In the genomic region with DNA sequence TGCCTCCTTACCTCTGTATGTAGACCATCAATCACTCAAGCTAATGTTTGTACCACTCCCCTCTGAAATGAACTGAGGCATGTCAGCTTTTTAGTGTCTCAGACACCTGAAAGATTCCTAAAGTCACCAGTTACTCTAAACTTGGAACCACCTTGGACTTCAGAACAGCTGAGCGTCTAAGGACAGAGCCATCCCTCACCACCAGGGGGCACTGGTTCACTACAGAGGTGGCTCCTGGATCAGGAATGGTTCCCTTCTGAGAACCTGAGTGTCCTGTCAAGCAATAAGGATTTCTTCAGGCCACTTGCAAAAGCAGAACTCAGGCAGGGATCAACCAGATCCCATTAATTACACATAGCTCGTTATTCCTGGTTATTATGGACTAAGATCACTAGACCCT, we compare ENCODE assay signal across 9 mouse cellular contexts. TPM values are rescaled to one million over a fixed set of nuclear protein-coding genes. Genes with fewer than 3 reads are reported as not detected.
DNase-seq lines count a peak whose midpoint lies in the region; ATAC-seq and TF ChIP-seq lines count a peak whose summit lies in the region.
"Had no signal": no experiment of that assay in that cellular context is flagged by ENCODE, and none has a peak within 500 bp of the region (broad histone marks: within the 10 kb centered on the region; RNA-seq: fewer than 3 reads in every experiment).

No protein-coding gene starts in this region.

- peaks cover 3% of the 10 kb centered on the region; the same call in 1 of the 2 replicates for H3K27me3 ChIP-seq in midbrain, embryonic 10.5 days (ENCODE audit: low read depth, poor library complexity, severe bottlenecking)
- no peaks in the 10 kb centered on the region for H3K27me3 ChIP-seq in midbrain, embryonic 13.5 days
- H3K27me3 ChIP-seq in intestine, embryonic 16.5 days (replicated peaks; ENCODE audit: control insufficient read depth, insufficient read depth, low read length), result no peaks in the 10 kb centered on the region
- H3K27me3 ChIP-seq in limb, embryonic 10.5 days (ENCODE audit: low read depth, poor library complexity, severe bottlenecking), result no peaks in the 10 kb centered on the region
- no peaks in the 10 kb centered on the region for H3K27me3 ChIP-seq in neural tube, embryonic 11.5 days (ENCODE audit: control insufficient read depth, insufficient read depth, low read length)
- H3K27me3 ChIP-seq in stomach, postnatal 0 days (ENCODE audit: control insufficient read depth, insufficient read depth, low read length), result no peaks in the 10 kb centered on the region
- H3K27me3 ChIP-seq: embryonic facial prominence, embryonic 15.5 days had no signal

- DNase-seq in midbrain, embryonic 10.5 days (ENCODE audit: low spot score), result peak; percentile 75
- peak; percentile 29 for DNase-seq in cerebellum, adult 11-12 months
- peak; percentile 82 for DNase-seq in forelimb bud, embryonic 11.5 days (ENCODE audit: low read depth, low spot score)
- DNase-seq in limb, embryonic 10.5 days (ENCODE audit: low spot score), result peak; percentile 87
- DNase-seq in neural tube, embryonic 11.5 days (ENCODE audit: low spot score), result peak; percentile 81
- DNase-seq in stomach, postnatal 0 days (ENCODE audit: low spot score), result peak; percentile 86

- no peak overlapping the region for H3K27ac ChIP-seq in midbrain, embryonic 10.5 days (replicated peaks)
- H3K27ac ChIP-seq in midbrain, embryonic 13.5 days, result no peak overlapping the region
- no peak overlapping the region for H3K27ac ChIP-seq in intestine, embryonic 16.5 days (ENCODE audit: low read length)
- H3K27ac ChIP-seq in limb, embryonic 10.5 days, result no peak overlapping the region
- no peak overlapping the region for H3K27ac ChIP-seq in neural tube, embryonic 11.5 days (ENCODE audit: low read depth, low read length)
- no peak overlapping the region for H3K27ac ChIP-seq in stomach, postnatal 0 days (replicated peaks)
- H3K27ac ChIP-seq: embryonic facial prominence, embryonic 15.5 days had no signal

- H3K36me3 ChIP-seq in midbrain, embryonic 10.5 days, result no peaks in the 10 kb centered on the region
- no peaks in the 10 kb centered on the region for H3K36me3 ChIP-seq in midbrain, embryonic 13.5 days
- H3K36me3 ChIP-seq in intestine, embryonic 16.5 days (ENCODE audit: control insufficient read depth, insufficient read depth, low read length), result no peaks in the 10 kb centered on the region
- no peaks in the 10 kb centered on the region for H3K36me3 ChIP-seq in limb, embryonic 10.5 days
- H3K36me3 ChIP-seq in neural tube, embryonic 11.5 days (ENCODE audit: control insufficient read depth, insufficient read depth, low read length), result no peaks in the 10 kb centered on the region
- H3K36me3 ChIP-seq in stomach, postnatal 0 days (ENCODE audit: control insufficient read depth, insufficient read depth, low read length), result no peaks in the 10 kb centered on the region
- H3K36me3 ChIP-seq: embryonic facial prominence, embryonic 15.5 days had no signal

- peaks cover 3% of the 10 kb centered on the region; the same call in 1 of the 2 replicates for H3K4me1 ChIP-seq in midbrain, embryonic 10.5 days
- 0 out of 2 replicates have a peak, but pooled peaks cover 5% of the 10 kb centered on the region for H3K4me1 ChIP-seq in midbrain, embryonic 13.5 days (replicated peaks)
- H3K4me1 ChIP-seq in intestine, embryonic 16.5 days (ENCODE audit: control insufficient read depth, insufficient read depth, low read length), result 0 out of 2 replicates have a peak, but pooled peaks cover 2% of the 10 kb centered on the region
- H3K4me1 ChIP-seq in limb, embryonic 10.5 days, result peaks cover 4% of the 10 kb centered on the region; the same call in 1 of the 2 replicates
- no peaks in the 10 kb centered on the region for H3K4me1 ChIP-seq in neural tube, embryonic 11.5 days (ENCODE audit: control insufficient read depth, insufficient read depth, low read length)
- no peaks in the 10 kb centered on the region for H3K4me1 ChIP-seq in stomach, postnatal 0 days (replicated peaks; ENCODE audit: control insufficient read depth, insufficient read depth)
- H3K4me1 ChIP-seq: embryonic facial prominence, embryonic 15.5 days had no signal

- 12% methylated on average over 2 of the region's 2 CpGs for WGBS in midbrain, embryonic 10.5 days
- 8% methylated on average over 2 of the region's 2 CpGs for WGBS in midbrain, embryonic 13.5 days
- WGBS in intestine, embryonic 16.5 days, result 2% methylated on average over 2 of the region's 2 CpGs
- WGBS in limb, embryonic 10.5 days, result 9% methylated on average over 2 of the region's 2 CpGs
- WGBS in neural tube, embryonic 11.5 days, result 8% methylated on average over 2 of the region's 2 CpGs
- 8% methylated on average over 2 of the region's 2 CpGs for WGBS in stomach, postnatal 0 days

- H3K9me3 ChIP-seq in midbrain, embryonic 10.5 days (replicated peaks), result no peaks in the 10 kb centered on the region
- 0 out of 2 replicates have a peak, but pooled peaks cover 2% of the 10 kb centered on the region for H3K9me3 ChIP-seq in midbrain, embryonic 13.5 days
- H3K9me3 ChIP-seq in intestine, embryonic 16.5 days (ENCODE audit: control insufficient read depth, low read length), result no peaks in the 10 kb centered on the region
- H3K9me3 ChIP-seq in limb, embryonic 10.5 days (replicated peaks), result no peaks in the 10 kb centered on the region
- no peaks in the 10 kb centered on the region for H3K9me3 ChIP-seq in neural tube, embryonic 11.5 days (ENCODE audit: control insufficient read depth, low read length)
- H3K9me3 ChIP-seq in stomach, postnatal 0 days (ENCODE audit: control insufficient read depth, low read length), result no peaks in the 10 kb centered on the region
- H3K9me3 ChIP-seq: embryonic facial prominence, embryonic 15.5 days had no signal

- ATAC-seq in midbrain, embryonic 13.5 days, result no peak
- 0 out of 2 replicates have a peak, but pooled peaks have one; percentile 54 for ATAC-seq in intestine, embryonic 16.5 days
- ATAC-seq in neural tube, embryonic 11.5 days (ENCODE audit: insufficient read depth, low FRiP score, low TSS enrichment), result no peak
- 0 out of 2 replicates have a peak, but pooled peaks have one; percentile 39 for ATAC-seq in stomach, postnatal 0 days (ENCODE audit: low FRiP score, low TSS enrichment)

- no peak overlapping the region for H3K4me2 ChIP-seq in midbrain, embryonic 13.5 days (replicated peaks)
- no peak overlapping the region for H3K4me2 ChIP-seq in intestine, embryonic 16.5 days (ENCODE audit: low read depth, low read length)
- no peak overlapping the region for H3K4me2 ChIP-seq in neural tube, embryonic 11.5 days (ENCODE audit: low read depth)
- no peak overlapping the region for H3K4me2 ChIP-seq in stomach, postnatal 0 days (replicated peaks; ENCODE audit: low read depth)
- H3K4me2 ChIP-seq: embryonic facial prominence, embryonic 15.5 days had no signal

- H3K4me3 ChIP-seq in midbrain, embryonic 10.5 days, result no peak overlapping the region
- H3K4me3 ChIP-seq in midbrain, embryonic 13.5 days (replicated peaks), result no peak overlapping the region
- no peak overlapping the region for H3K4me3 ChIP-seq in intestine, embryonic 16.5 days (ENCODE audit: low read length)
- no peak overlapping the region for H3K4me3 ChIP-seq in limb, embryonic 10.5 days
- no peak overlapping the region for H3K4me3 ChIP-seq in neural tube, embryonic 11.5 days (ENCODE audit: low read depth, low read length)
- no peak overlapping the region for H3K4me3 ChIP-seq in stomach, postnatal 0 days (ENCODE audit: low read depth, low read length)
- H3K4me3 ChIP-seq: embryonic facial prominence, embryonic 15.5 days had no signal

- no peak for TF ChIP-seq EP300 in stomach, postnatal 0 days (optimal IDR thresholded peaks at IDR 0.05)

- no peak overlapping the region for H3K9ac ChIP-seq in midbrain, embryonic 13.5 days (replicated peaks)
- H3K9ac ChIP-seq in intestine, embryonic 16.5 days (ENCODE audit: low read depth, low read length), result no peak overlapping the region
- no peak overlapping the region for H3K9ac ChIP-seq in neural tube, embryonic 11.5 days (ENCODE audit: low read length)
- no peak overlapping the region for H3K9ac ChIP-seq in stomach, postnatal 0 days (ENCODE audit: low read length)
- H3K9ac ChIP-seq: embryonic facial prominence, embryonic 15.5 days had no signal

- peak; percentile 97 for TF ChIP-seq CTCF in stomach, postnatal 0 days (IDR thresholded peaks at IDR 0.05; ENCODE audit: low read depth)

RNA-seq across cellular contexts. Expression of a gene that starts 5.9 kb away (rescaled TPM):
- polyA plus RNA-seq in midbrain, embryonic 10.5 days (2016; fragmentation: Nextera tagmentation; extraction: Ambion mirVana), result 17.4 and 17.7 TPM in 2 replicates
- 13.8 and 15.2 TPM in 2 replicates for polyA plus RNA-seq in midbrain, embryonic 13.5 days (2015; fragmentation: Nextera tagmentation; extraction: Ambion mirVana)
- 6.9 and 7.5 TPM in 2 replicates for polyA plus RNA-seq in intestine, embryonic 16.5 days (2015; fragmentation: Nextera tagmentation; extraction: Ambion mirVana)
- polyA plus RNA-seq in limb, embryonic 10.5 days (2016; fragmentation: Nextera tagmentation; extraction: Ambion mirVana), result 23.0 and 23.4 TPM in 2 replicates
- polyA plus RNA-seq in neural tube, embryonic 11.5 days (2014; fragmentation: Nextera tagmentation; extraction: Ambion mirVana), result 19.9 and 20.3 TPM in 2 replicates
- 3.6 and 3.9 TPM in 2 replicates for polyA plus RNA-seq in stomach, postnatal 0 days (2015; fragmentation: Nextera tagmentation; extraction: Ambion mirVana)

RNA-seq across cellular contexts. Expression of a gene that starts 30.5 kb away (rescaled TPM):
- 45.2 and 46.0 TPM in 2 replicates for polyA plus RNA-seq in midbrain, embryonic 10.5 days (2016; fragmentation: Nextera tagmentation; extraction: Ambion mirVana)
- 30.8 and 33.9 TPM in 2 replicates for polyA plus RNA-seq in midbrain, embryonic 13.5 days (2015; fragmentation: Nextera tagmentation; extraction: Ambion mirVana)
- polyA plus RNA-seq in intestine, embryonic 16.5 days (2015; fragmentation: Nextera tagmentation; extraction: Ambion mirVana), result 30.2 and 34.7 TPM in 2 replicates
- polyA plus RNA-seq in limb, embryonic 10.5 days (2016; fragmentation: Nextera tagmentation; extraction: Ambion mirVana), result 53.2 and 58.5 TPM in 2 replicates
- polyA plus RNA-seq in neural tube, embryonic 11.5 days (2014; fragmentation: Nextera tagmentation; extraction: Ambion mirVana), result 30.3 and 30.5 TPM in 2 replicates
- 13.5 and 15.2 TPM in 2 replicates for polyA plus RNA-seq in stomach, postnatal 0 days (2015; fragmentation: Nextera tagmentation; extraction: Ambion mirVana)

RNA-seq across cellular contexts. Expression of a gene that starts 47.1 kb away (rescaled TPM):
- not detected in 2 replicates for polyA plus RNA-seq in midbrain, embryonic 10.5 days (2016; fragmentation: Nextera tagmentation; extraction: Ambion mirVana)
- 0.11 TPM in 1 of 2 replicates, not detected in the other for polyA plus RNA-seq in midbrain, embryonic 13.5 days (2015; fragmentation: Nextera tagmentation; extraction: Ambion mirVana)
- 0.18 and 0.32 TPM in 2 replicates for polyA plus RNA-seq in intestine, embryonic 16.5 days (2015; fragmentation: Nextera tagmentation; extraction: Ambion mirVana)
- polyA plus RNA-seq in limb, embryonic 10.5 days (2016; fragmentation: Nextera tagmentation; extraction: Ambion mirVana), result not detected in 2 replicates
- polyA plus RNA-seq in neural tube, embryonic 11.5 days (2014; fragmentation: Nextera tagmentation; extraction: Ambion mirVana), result not detected in 2 replicates
- 3.4 and 3.5 TPM in 2 replicates for polyA plus RNA-seq in stomach, postnatal 0 days (2015; fragmentation: Nextera tagmentation; extraction: Ambion mirVana)
- polyA plus RNA-seq: embryonic facial prominence, embryonic 15.5 days had no signal

RNA-seq across cellular contexts. Expression of a gene that starts 50.4 kb away (rescaled TPM):
- 0.11 TPM in 1 of 2 replicates, not detected in the other for polyA plus RNA-seq in midbrain, embryonic 10.5 days (2016; fragmentation: Nextera tagmentation; extraction: Ambion mirVana)
- polyA plus RNA-seq in midbrain, embryonic 13.5 days (2015; fragmentation: Nextera tagmentation; extraction: Ambion mirVana), result 0.28 TPM in 1 of 2 replicates, not detected in the other
- polyA plus RNA-seq in intestine, embryonic 16.5 days (2015; fragmentation: Nextera tagmentation; extraction: Ambion mirVana), result 0.47 and 0.48 TPM in 2 replicates
- not detected in 2 replicates for polyA plus RNA-seq in limb, embryonic 10.5 days (2016; fragmentation: Nextera tagmentation; extraction: Ambion mirVana)
- not detected in 2 replicates for polyA plus RNA-seq in neural tube, embryonic 11.5 days (2014; fragmentation: Nextera tagmentation; extraction: Ambion mirVana)
- 1.1 and 1.2 TPM in 2 replicates for polyA plus RNA-seq in stomach, postnatal 0 days (2015; fragmentation: Nextera tagmentation; extraction: Ambion mirVana)
- polyA plus RNA-seq: embryonic facial prominence, embryonic 15.5 days had no signal

Comparison
In these comparisons a context has a peak if more than half of its experiments do, and no peak if none do; other contexts are left out.
1. DNase-seq: peak in every context shown above with its lines; median percentile 87 in limb, embryonic 10.5 days; 86 in stomach, postnatal 0 days; 82 in forelimb bud, embryonic 11.5 days; 81 in neural tube, embryonic 11.5 days; 75 in midbrain, embryonic 10.5 days; 29 in cerebellum, adult 11-12 months.
2. ATAC-seq: peak in intestine, embryonic 16.5 days (single experiment) and stomach, postnatal 0 days (single experiment); none in midbrain, embryonic 13.5 days (single experiment) and neural tube, embryonic 11.5 days (single experiment).